Mouse (Mus musculus) cortical plate, adult 2 months (tissue): ENCODE measurements around the gene Zeb2. TPM values are rescaled to one million over a fixed set of nuclear protein-coding genes. Genes with fewer than 3 reads are reported as not detected.

Experiments used
- H3K27ac ChIP-seq: fragments of 200-500 bp; 2 replicates; pipeline ENCODE4 v1.5.1; 2012; ENCODE audit warnings: low read length, control low read depth, inconsistent platforms; ENCODE audit not compliant: insufficient read depth
- H3K4me1 ChIP-seq: fragments of 200-500 bp; 2 replicates; pipeline ENCODE4 v1.6.1; 2011; ENCODE audit warnings: low read length; ENCODE audit not compliant: control insufficient read depth, insufficient read depth
- H3K4me3 ChIP-seq: fragments of 200-500 bp; 2 replicates; pipeline ENCODE4 v1.5.1; 2011; ENCODE audit warnings: mild to moderate bottlenecking, low read length, control low read depth; ENCODE audit not compliant: insufficient read depth
- CTCF ChIP-seq: fragments of 200-500 bp; IDR thresholded peaks from 2 replicates; pipeline ENCODE4 v1.5.1; 2011; ENCODE audit warnings: mild to moderate bottlenecking, control low read depth, low read length; ENCODE audit not compliant: insufficient read depth; ENCODE audit errors: extremely low read depth
- POLR2A ChIP-seq: fragments of 200-500 bp; IDR thresholded peaks from 2 replicates; pipeline ENCODE4 v1.6.1; 2011; ENCODE audit warnings: mild to moderate bottlenecking, low read length, control low read depth; ENCODE audit not compliant: insufficient read depth; ENCODE audit errors: extremely low read depth
- polyA plus RNA-seq: library from polyadenylated mRNA; depleted of rRNA; stranded (reverse); fragments of >200 nt; gene quantifications from 2 replicates; pipeline ENCODE4 v1.2.3, GENCODE M21; 2012; rRNA removed

Zeb2 gene
- polyA plus RNA-seq, 1 experiment, result 65.4 TPM

GRCm38 (mm10) chr2:44951651-44952213 is 165.5 kb downstream of the Zeb2 start:
- H3K4me1 ChIP-seq, result peaks cover 2% of the 10 kb centered on the region
- TF ChIP-seq POLR2A (no peak), CTCF (no peak)
- no peak overlapping the region for H3K4me3 ChIP-seq
- H3K27ac ChIP-seq, result no peak overlapping the region

- no peak overlapping the region for H3K4me3 ChIP-seq
- TF ChIP-seq POLR2A, result no peak
- no peaks in the 10 kb centered on the region for H3K4me1 ChIP-seq
- H3K27ac ChIP-seq, result no peak overlapping the region
These were observed 172.5 kb downstream of the Zeb2 start for GRCm38 (mm10) chr2:44944689-44945088.

Other genes with a start within 250 kb of the Zeb2 start
- 60.8 and 62.0 TPM in 2 replicates for gene Gtdc1, start 189.7 kb downstream of the Zeb2 start, polyA plus RNA-seq